Mouse (Mus musculus) brain, embryonic 14.5 days (tissue): ENCODE measurements at regions not wholly inside any gene's neighbourhood (a gene's known extent, or its start where the extent isn't known, plus 50 kb on each side); places are given as distances from the start of the nearest gene placed in this dataset.

Experiments used
- CTCF ChIP-seq: fragments of 200-500 bp; IDR thresholded peaks from 2 replicates; pipeline ENCODE4 v1.5.1; 2012; ENCODE audit warnings: inconsistent platforms, mild to moderate bottlenecking, moderate library complexity, borderline replicate concordance; ENCODE audit not compliant: insufficient read depth, insufficient read length; ENCODE audit errors: extremely low read depth
- POLR2A ChIP-seq: fragments of 200-500 bp; IDR thresholded peaks from 2 replicates; pipeline ENCODE4 v1.6.1; 2012; ENCODE audit warnings: mild to moderate bottlenecking, inconsistent platforms, borderline replicate concordance; ENCODE audit not compliant: poor library complexity, insufficient read depth, insufficient read length, severe bottlenecking; ENCODE audit errors: extremely low read depth

- no peak for TF ChIP-seq CTCF
- TF ChIP-seq POLR2A = no peak
Observed at GRCm38 (mm10) chr9:31654213-31654612, 190.0 kb upstream of the Tmem45b start.
